Mouse (Mus musculus): Measurements from ENCODE around the gene Kalrn. TPM values are rescaled to one million over a fixed set of nuclear protein-coding genes. Genes with fewer than 3 reads are reported as not detected.
A peak's percentile ranks its signal among the peaks of the same experiment; 100 is the strongest.

The Kalrn gene
- polyA plus RNA-seq, 1 experiment from 2014 or later, result 22.1 TPM

DNA sequence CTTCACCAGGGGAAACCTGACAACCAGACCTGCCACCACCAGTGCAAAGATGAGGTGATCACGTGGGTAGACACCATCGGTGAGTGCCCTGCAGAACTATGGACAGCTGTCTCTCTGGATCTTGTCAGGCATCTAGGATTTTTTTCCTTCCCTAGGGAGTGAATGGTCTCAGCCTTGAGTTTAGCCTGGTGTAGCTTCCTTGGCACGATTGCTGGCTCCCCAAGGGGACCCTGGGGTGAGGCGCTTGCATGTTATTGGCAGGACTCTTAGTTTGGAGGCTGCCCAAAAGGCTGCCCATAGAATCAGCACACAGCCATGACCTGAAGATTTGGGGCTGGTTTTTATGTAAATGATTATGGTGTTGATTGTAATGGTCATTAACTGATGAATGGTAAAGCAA is 629.2 kb downstream of the Kalrn start:
- H3K9ac ChIP-seq (replicated peaks; ENCODE audit: low read depth, low read length), result no peak overlapping the region
- no peak overlapping the region for H3K4me2 ChIP-seq (replicated peaks; ENCODE audit: low read depth, low read length)
- peaks cover 2% of the 10 kb centered on the region; the same call in 1 of the 2 replicates for H3K36me3 ChIP-seq (ENCODE audit: control insufficient read depth, insufficient read depth, low read length)
- 84% methylated on average over 4 of the region's 4 CpGs for WGBS
- no peak for ATAC-seq (ENCODE audit: insufficient number of reproducible peaks, insufficient read depth, low FRiP score, low read depth)
- H3K27ac ChIP-seq (ENCODE audit: low read length), result no peak overlapping the region
- H3K27me3 ChIP-seq (ENCODE audit: control insufficient read depth, insufficient read depth, low read length), result no peaks in the 10 kb centered on the region
- no peaks in the 10 kb centered on the region for H3K9me3 ChIP-seq (ENCODE audit: control insufficient read depth, low read depth, low read length)
- H3K4me3 ChIP-seq (ENCODE audit: low read depth, low read length), result no peak overlapping the region
- H3K4me1 ChIP-seq (ENCODE audit: control insufficient read depth, insufficient read depth, low read length), result peaks cover 47% of the 10 kb centered on the region

DNA sequence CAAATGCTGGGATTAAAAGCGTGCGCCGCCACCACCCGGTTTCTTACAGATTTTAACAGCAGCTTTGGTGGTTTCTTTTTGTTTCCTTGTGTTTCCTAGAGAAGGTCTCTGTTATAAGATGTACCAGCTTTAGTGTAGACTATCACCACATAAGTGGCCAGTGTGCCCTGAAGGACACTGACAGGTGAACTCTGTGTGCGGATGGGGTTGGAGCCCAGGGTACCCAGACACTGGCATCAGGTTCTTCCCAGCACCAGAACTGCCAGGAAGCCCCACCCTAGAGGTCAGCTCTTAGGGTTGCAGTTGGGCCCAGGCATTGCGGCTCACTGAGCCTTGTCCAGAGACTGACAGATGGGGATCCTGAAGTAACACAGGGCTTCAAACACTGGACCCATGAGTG is 629.9 kb downstream of the Kalrn start:
- peaks cover 55% of the 10 kb centered on the region for H3K4me1 ChIP-seq (ENCODE audit: control insufficient read depth, insufficient read depth, low read length)
- 96% methylated on average over 6 of the region's 6 CpGs for WGBS

DNA sequence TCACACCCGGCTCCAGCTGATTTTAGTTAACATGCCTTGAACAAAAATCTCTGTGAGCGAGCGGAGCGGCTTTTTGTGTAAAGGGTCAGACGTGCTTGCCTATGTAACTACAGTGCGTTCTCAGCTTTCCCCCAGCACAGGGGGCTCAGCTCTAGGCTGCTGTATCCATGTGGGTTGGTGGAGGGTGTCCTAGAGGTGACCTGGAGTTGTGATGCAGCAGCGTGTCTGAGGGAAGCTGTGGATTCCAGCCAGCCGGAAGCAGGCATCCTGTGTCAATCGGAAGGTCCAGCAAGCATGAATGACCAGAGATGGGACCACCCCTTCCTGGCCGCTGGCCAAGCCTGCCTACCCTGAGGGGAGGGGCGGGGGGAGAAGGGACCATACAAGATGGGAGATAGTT is 631.0 kb downstream of the Kalrn start:
- Histone ChIP-seq H3K4me2 (replicated peaks; ENCODE audit: low read depth, low read length) (no peak overlapping the region), H3K9ac (replicated peaks; ENCODE audit: low read depth, low read length) (no peak overlapping the region), H3K9me3 (ENCODE audit: control insufficient read depth, low read depth, low read length) (no peaks in the 10 kb centered on the region), H3K4me3 (ENCODE audit: low read depth, low read length) (no peak overlapping the region), H3K4me1 (ENCODE audit: control insufficient read depth, insufficient read depth, low read length) (peaks cover 58% of the 10 kb centered on the region), H3K27ac (ENCODE audit: low read length) (0 out of 2 replicates have a peak overlapping the region, but pooled peaks have one; percentile 66), H3K36me3 (ENCODE audit: control insufficient read depth, insufficient read depth, low read length) (no peaks in the 10 kb centered on the region), H3K27me3 (ENCODE audit: control insufficient read depth, insufficient read depth, low read length) (no peaks in the 10 kb centered on the region)
- 46% methylated on average over 11 of the region's 11 CpGs for WGBS
- 0 out of 2 replicates have a peak, but pooled peaks have one; percentile 24 for ATAC-seq (ENCODE audit: insufficient number of reproducible peaks, insufficient read depth, low FRiP score, low read depth)

More for the DNA sequence above, 629.9 kb downstream of the Kalrn start:
- Histone ChIP-seq H3K36me3 (ENCODE audit: control insufficient read depth, insufficient read depth, low read length) (peaks cover 2% of the 10 kb centered on the region; the same call in 1 of the 2 replicates), H3K9ac (replicated peaks; ENCODE audit: low read depth, low read length) (no peak overlapping the region), H3K4me2 (replicated peaks; ENCODE audit: low read depth, low read length) (no peak overlapping the region), H3K4me3 (ENCODE audit: low read depth, low read length) (no peak overlapping the region), H3K9me3 (ENCODE audit: control insufficient read depth, low read depth, low read length) (no peaks in the 10 kb centered on the region), H3K27ac (ENCODE audit: low read length) (no peak overlapping the region), H3K27me3 (ENCODE audit: control insufficient read depth, insufficient read depth, low read length) (no peaks in the 10 kb centered on the region)
- ATAC-seq (ENCODE audit: insufficient number of reproducible peaks, insufficient read depth, low FRiP score, low read depth), result no peak

DNA sequence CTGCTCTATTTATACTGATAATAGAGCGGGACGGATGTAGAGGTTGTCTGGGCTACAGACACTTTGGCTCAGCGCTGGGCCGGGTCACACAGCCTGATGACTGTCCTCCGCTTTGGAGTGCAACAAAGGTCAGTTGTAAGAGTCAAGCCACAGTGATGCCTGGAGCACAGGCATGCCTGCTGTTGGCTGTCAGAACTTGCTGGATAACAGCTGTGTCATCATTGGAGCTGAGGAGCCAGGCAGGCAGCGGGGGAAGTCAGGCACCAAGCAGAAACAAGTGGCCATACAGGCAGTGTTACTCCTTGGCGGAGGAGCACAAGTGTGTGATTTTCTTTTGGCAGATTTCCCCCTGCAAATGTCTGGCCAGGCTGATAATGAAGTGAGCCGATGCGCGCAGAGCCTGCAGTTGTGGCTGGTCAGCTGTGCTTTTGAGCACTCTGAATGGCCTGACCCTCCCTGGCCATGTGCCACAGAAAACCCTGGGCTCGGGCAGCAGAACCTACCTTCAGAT is 632.0 kb downstream of the Kalrn start:
- H3K4me1 ChIP-seq (ENCODE audit: control insufficient read depth, insufficient read depth, low read length), result peaks cover 58% of the 10 kb centered on the region

DNA sequence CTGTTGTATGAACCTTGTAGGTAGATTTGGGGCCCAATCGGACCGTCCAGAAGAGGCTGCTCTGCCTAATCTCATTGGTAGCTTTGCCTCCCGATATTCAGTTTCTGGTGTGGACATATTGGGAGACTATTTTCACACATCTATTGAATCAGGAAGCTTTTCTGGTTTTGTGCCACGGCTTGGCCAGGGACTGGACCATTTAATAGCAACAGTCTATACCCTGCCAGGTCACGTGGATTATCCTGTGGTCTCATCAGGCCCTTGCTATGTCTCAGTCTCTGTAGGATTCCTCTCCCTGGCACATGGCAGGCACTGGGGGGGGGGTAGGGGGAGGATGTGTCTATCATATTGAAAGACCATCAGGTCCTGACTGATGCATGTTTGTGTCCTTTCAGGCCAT is 633.2 kb downstream of the Kalrn start:
- Histone ChIP-seq H3K4me1 (ENCODE audit: control insufficient read depth, insufficient read depth, low read length) (peaks cover 56% of the 10 kb centered on the region), H3K27me3 (ENCODE audit: control insufficient read depth, insufficient read depth, low read length) (no peaks in the 10 kb centered on the region), H3K9me3 (ENCODE audit: control insufficient read depth, low read depth, low read length) (no peaks in the 10 kb centered on the region), H3K4me2 (replicated peaks; ENCODE audit: low read depth, low read length) (no peak overlapping the region), H3K27ac (ENCODE audit: low read length) (peak overlapping the region; percentile 48; the same call in 1 of the 2 replicates), H3K9ac (replicated peaks; ENCODE audit: low read depth, low read length) (no peak overlapping the region), H3K4me3 (ENCODE audit: low read depth, low read length) (no peak overlapping the region), H3K36me3 (ENCODE audit: control insufficient read depth, insufficient read depth, low read length) (no peaks in the 10 kb centered on the region)
- 86% methylated on average over 5 of the region's 5 CpGs for WGBS
- ATAC-seq (ENCODE audit: insufficient number of reproducible peaks, insufficient read depth, low FRiP score, low read depth), result no peak

More for the DNA sequence above, 632.0 kb downstream of the Kalrn start:
- ATAC-seq (ENCODE audit: insufficient number of reproducible peaks, insufficient read depth, low FRiP score, low read depth), result peak; percentile 30; the same call in 1 of the 2 replicates
- no peak overlapping the region for H3K4me2 ChIP-seq (replicated peaks; ENCODE audit: low read depth, low read length)
- H3K27ac ChIP-seq (ENCODE audit: low read length), result peak overlapping the region; percentile 66
- 26% methylated on average over 11 of the region's 11 CpGs for WGBS
- no peak overlapping the region for H3K9ac ChIP-seq (replicated peaks; ENCODE audit: low read depth, low read length)
- no peak overlapping the region for H3K4me3 ChIP-seq (ENCODE audit: low read depth, low read length)
- H3K27me3 ChIP-seq (ENCODE audit: control insufficient read depth, insufficient read depth, low read length), result no peaks in the 10 kb centered on the region
- H3K36me3 ChIP-seq (ENCODE audit: control insufficient read depth, insufficient read depth, low read length), result no peaks in the 10 kb centered on the region
- no peaks in the 10 kb centered on the region for H3K9me3 ChIP-seq (ENCODE audit: control insufficient read depth, low read depth, low read length)

DNA sequence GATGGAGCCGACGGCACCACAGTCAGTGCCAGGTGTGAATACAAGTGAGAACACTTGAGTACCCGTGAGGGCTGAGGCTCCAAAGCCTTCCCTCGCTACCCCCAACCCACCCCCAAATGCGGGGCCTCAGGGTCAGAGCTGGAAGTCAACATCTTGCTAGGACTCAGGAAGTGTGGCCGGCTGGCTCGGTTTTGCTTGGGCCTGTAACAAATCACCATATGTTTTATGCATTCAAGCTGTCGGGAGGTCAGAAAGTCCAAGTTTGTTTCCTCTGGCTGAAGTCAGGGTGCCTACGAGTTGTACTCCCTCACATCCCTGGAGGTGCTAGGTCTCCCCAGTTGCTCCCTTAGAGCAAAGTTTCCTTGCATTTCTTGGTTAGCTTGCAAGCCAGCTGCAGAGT is 633.7 kb downstream of the Kalrn start:
- Histone ChIP-seq H3K36me3 (ENCODE audit: control insufficient read depth, insufficient read depth, low read length) (no peaks in the 10 kb centered on the region), H3K9ac (replicated peaks; ENCODE audit: low read depth, low read length) (no peak overlapping the region), H3K27ac (ENCODE audit: low read length) (peak overlapping the region; percentile 48; the same call in 1 of the 2 replicates), H3K4me1 (ENCODE audit: control insufficient read depth, insufficient read depth, low read length) (peaks cover 54% of the 10 kb centered on the region), H3K4me3 (ENCODE audit: low read depth, low read length) (no peak overlapping the region), H3K27me3 (ENCODE audit: control insufficient read depth, insufficient read depth, low read length) (no peaks in the 10 kb centered on the region), H3K4me2 (replicated peaks; ENCODE audit: low read depth, low read length) (no peak overlapping the region), H3K9me3 (ENCODE audit: control insufficient read depth, low read depth, low read length) (no peaks in the 10 kb centered on the region)
- no peak for ATAC-seq (ENCODE audit: insufficient number of reproducible peaks, insufficient read depth, low FRiP score, low read depth)
- WGBS, result 31% methylated on average over 9 of the region's 9 CpGs

DNA sequence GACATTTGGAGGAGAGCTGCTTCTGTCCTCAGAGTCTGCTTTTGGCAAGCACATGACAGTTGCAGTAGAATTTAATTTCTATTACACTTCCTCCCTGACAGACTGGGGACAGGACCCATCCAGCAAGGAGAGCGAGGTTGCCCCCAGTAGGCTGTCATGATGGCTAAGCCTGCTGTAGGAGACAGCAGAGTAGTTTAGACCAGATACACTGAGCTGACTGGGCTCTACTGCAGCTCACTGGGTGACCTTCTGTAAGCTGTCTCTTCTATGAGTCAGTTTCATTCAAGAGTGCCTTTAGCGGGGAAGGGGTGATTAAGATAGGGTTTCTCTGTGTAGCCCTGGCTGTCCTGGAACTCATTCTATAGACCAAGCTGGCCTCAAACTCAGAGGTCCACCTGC is 634.2 kb downstream of the Kalrn start:
- H3K4me3 ChIP-seq (ENCODE audit: low read depth, low read length), result no peak overlapping the region
- no peak overlapping the region for H3K9ac ChIP-seq (replicated peaks; ENCODE audit: low read depth, low read length)
- no peak for ATAC-seq (ENCODE audit: insufficient number of reproducible peaks, insufficient read depth, low FRiP score, low read depth)
- no peaks in the 10 kb centered on the region for H3K27me3 ChIP-seq (ENCODE audit: control insufficient read depth, insufficient read depth, low read length)
- H3K27ac ChIP-seq (ENCODE audit: low read length), result peak overlapping the region; percentile 6; the same call in 1 of the 2 replicates
- H3K4me2 ChIP-seq (replicated peaks; ENCODE audit: low read depth, low read length), result no peak overlapping the region
- peaks cover 54% of the 10 kb centered on the region for H3K4me1 ChIP-seq (ENCODE audit: control insufficient read depth, insufficient read depth, low read length)
- H3K9me3 ChIP-seq (ENCODE audit: control insufficient read depth, low read depth, low read length), result no peaks in the 10 kb centered on the region
- no peaks in the 10 kb centered on the region for H3K36me3 ChIP-seq (ENCODE audit: control insufficient read depth, insufficient read depth, low read length)
- WGBS, result 73% methylated on average over 2 of the region's 2 CpGs

DNA sequence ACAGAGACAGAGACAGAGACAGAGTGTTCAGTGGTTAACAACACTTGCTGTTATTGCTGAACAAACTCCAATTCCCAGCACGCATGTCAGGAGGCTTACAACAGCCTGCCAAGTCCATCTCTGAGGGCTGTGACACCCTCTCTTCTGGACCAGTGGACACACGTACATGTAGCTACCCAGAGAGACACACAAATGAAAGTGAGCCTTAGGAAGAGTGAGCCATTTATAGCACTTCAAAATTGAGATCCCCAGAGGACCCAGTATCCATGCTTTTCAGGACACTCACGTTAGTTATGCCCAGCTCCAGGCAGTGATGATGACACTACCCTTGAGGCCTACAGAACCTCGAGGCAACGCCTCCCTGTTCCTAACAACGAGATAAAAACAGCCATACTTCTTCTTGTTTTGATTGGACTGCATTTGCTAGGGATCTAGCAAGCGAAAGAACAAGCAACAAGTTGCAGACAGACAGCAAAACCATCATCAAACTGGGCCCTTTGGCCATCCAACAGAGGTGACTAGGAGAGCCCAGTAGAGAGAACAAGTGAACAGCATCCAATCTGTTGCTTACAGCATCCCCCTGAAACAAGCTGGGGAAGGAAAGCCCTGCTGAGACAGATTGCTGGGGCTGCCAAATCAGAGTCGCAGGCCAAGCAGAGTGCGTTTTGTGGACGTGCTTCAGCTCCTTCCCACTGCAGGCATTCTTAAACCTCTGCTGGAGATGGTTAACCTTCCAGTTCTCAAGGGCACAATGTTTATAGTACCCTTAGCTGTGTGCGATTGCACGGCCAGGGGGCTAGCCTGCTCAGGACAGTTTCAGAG is 634.8 kb downstream of the Kalrn start:
- H3K4me2 ChIP-seq (replicated peaks; ENCODE audit: low read depth, low read length), result no peak overlapping the region
- H3K36me3 ChIP-seq (ENCODE audit: control insufficient read depth, insufficient read depth, low read length), result no peaks in the 10 kb centered on the region
- no peak overlapping the region for H3K4me3 ChIP-seq (ENCODE audit: low read depth, low read length)
- ATAC-seq (ENCODE audit: insufficient number of reproducible peaks, insufficient read depth, low FRiP score, low read depth), result no peak
- no peak overlapping the region for H3K9ac ChIP-seq (replicated peaks; ENCODE audit: low read depth, low read length)
- peak overlapping the region; percentile 6; the same call in 1 of the 2 replicates for H3K27ac ChIP-seq (ENCODE audit: low read length)
- 54% methylated on average over 12 of the region's 12 CpGs for WGBS
- H3K9me3 ChIP-seq (ENCODE audit: control insufficient read depth, low read depth, low read length), result no peaks in the 10 kb centered on the region
- no peaks in the 10 kb centered on the region for H3K27me3 ChIP-seq (ENCODE audit: control insufficient read depth, insufficient read depth, low read length)
- H3K4me1 ChIP-seq (ENCODE audit: control insufficient read depth, insufficient read depth, low read length), result peaks cover 56% of the 10 kb centered on the region
